Comparison of ENCODE assay signal across 12 mouse cellular contexts in the genomic region with DNA sequence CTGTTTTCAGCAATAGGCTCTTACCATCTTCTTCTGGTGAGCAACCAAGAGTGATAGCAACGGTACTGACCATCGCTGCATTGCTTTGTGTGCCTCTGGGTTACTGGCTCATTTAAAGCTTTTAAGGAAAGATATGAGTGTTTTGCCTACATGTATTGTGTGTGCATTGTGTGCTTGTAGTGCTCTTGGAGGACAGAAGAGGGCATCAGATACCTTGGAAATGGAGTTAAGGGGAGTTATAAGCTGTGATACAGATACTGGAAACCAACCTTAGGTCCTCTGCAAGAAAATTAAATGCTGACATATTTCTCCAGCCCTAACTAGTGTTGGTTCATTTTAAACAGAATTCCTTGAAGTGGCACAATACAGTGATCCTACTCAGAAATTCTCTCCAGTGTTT. TPM values are rescaled to one million over a fixed set of nuclear protein-coding genes. Genes with fewer than 3 reads are reported as not detected.
DNase-seq lines count a peak whose midpoint lies in the region; ATAC-seq and TF ChIP-seq lines count a peak whose summit lies in the region.
"Had no signal": no experiment of that assay in that cellular context is flagged by ENCODE, and none has a peak within 500 bp of the region (broad histone marks: within the 10 kb centered on the region; RNA-seq: fewer than 3 reads in every experiment).

No protein-coding gene starts in this region.

- H3K27me3 ChIP-seq in hindbrain, embryonic 11.5 days (ENCODE audit: control insufficient read depth, insufficient read depth, low read length) = no peaks in the 10 kb centered on the region
- H3K27me3 ChIP-seq in hindbrain, embryonic 12.5 days = no peaks in the 10 kb centered on the region
- H3K27me3 ChIP-seq in thymus, adult 2 months (ENCODE audit: control insufficient read depth, insufficient read depth, low read length) = no peaks in the 10 kb centered on the region

- H3K4me3 ChIP-seq in hindbrain, embryonic 11.5 days (ENCODE audit: low read depth, low read length) = no peak overlapping the region
- no peak overlapping the region for H3K4me3 ChIP-seq in hindbrain, embryonic 12.5 days
- H3K4me3 ChIP-seq in thymus, adult 2 months (ENCODE audit: control insufficient read depth, insufficient read depth, low read length) = no peak overlapping the region

- no peak overlapping the region for H3K27ac ChIP-seq in hindbrain, embryonic 11.5 days (ENCODE audit: low read depth, low read length)
- no peak overlapping the region for H3K27ac ChIP-seq in hindbrain, embryonic 12.5 days
- no peak overlapping the region for H3K27ac ChIP-seq in thymus, adult 2 months (ENCODE audit: control insufficient read depth, insufficient read depth, low read length)

- DNase-seq in hindbrain, embryonic 11.5 days (ENCODE audit: low spot score) = peak; percentile 13
- peak; percentile 37 for DNase-seq in thymus, adult 2 months
- DNase-seq in thymus, postnatal 4 days = no peak
- peak; percentile 49 for DNase-seq in ZHBTc4 (ENCODE audit: low read depth, low spot score)
- DNase-seq in thymus, postnatal 25 days = peak; percentile 21
- no peak for DNase-seq in kidney, postnatal 4 days
- DNase-seq: cerebellum, postnatal 14 days; gastrocnemius, postnatal 25 days; heart, postnatal 36 days; lung, postnatal 14 days had no signal

- no peaks in the 10 kb centered on the region for H3K4me1 ChIP-seq in hindbrain, embryonic 11.5 days (replicated peaks; ENCODE audit: control insufficient read depth, insufficient read depth, low read length)
- no peaks in the 10 kb centered on the region for H3K4me1 ChIP-seq in hindbrain, embryonic 12.5 days
- H3K4me1 ChIP-seq in thymus, adult 2 months (replicated peaks; ENCODE audit: control insufficient read depth, insufficient read depth, low read length) = peaks cover 18% of the 10 kb centered on the region

- no peak overlapping the region for H3K4me2 ChIP-seq in hindbrain, embryonic 11.5 days (replicated peaks; ENCODE audit: low read depth, low read length)
- H3K4me2 ChIP-seq in hindbrain, embryonic 12.5 days (replicated peaks) = no peak overlapping the region

- H3K9ac ChIP-seq in hindbrain, embryonic 11.5 days (ENCODE audit: low read depth, low read length) = no peak overlapping the region
- H3K9ac ChIP-seq in hindbrain, embryonic 12.5 days = no peak overlapping the region

- H3K9me3 ChIP-seq in hindbrain, embryonic 11.5 days (ENCODE audit: control insufficient read depth, low read length) = no peaks in the 10 kb centered on the region
- no peaks in the 10 kb centered on the region for H3K9me3 ChIP-seq in hindbrain, embryonic 12.5 days (replicated peaks)

- TF ChIP-seq CTCF in thymus, adult 2 months (IDR thresholded peaks at IDR 0.05; ENCODE audit: borderline replicate concordance, control insufficient read depth, extremely low read depth, insufficient read depth, low read length, poor library complexity) = no peak

- 74% methylated on average over 2 of the region's 2 CpGs for WGBS in hindbrain, embryonic 11.5 days
- WGBS in hindbrain, embryonic 12.5 days = 74% methylated on average over 2 of the region's 2 CpGs
- WGBS in thymus, adult 2 months = 86% methylated on average over 2 of the region's 2 CpGs

- ATAC-seq in hindbrain, embryonic 11.5 days (ENCODE audit: low FRiP score) = no peak
- ATAC-seq in hindbrain, embryonic 12.5 days (ENCODE audit: low FRiP score) = no peak

- no peaks in the 10 kb centered on the region for H3K36me3 ChIP-seq in hindbrain, embryonic 11.5 days (ENCODE audit: control insufficient read depth, insufficient read depth, low read length)
- H3K36me3 ChIP-seq in hindbrain, embryonic 12.5 days = peaks cover 15% of the 10 kb centered on the region; the same call in 1 of the 2 replicates
- H3K36me3 ChIP-seq in thymus, adult 2 months (ENCODE audit: control insufficient read depth, insufficient read depth, low read length) = no peaks in the 10 kb centered on the region

- no peak for TF ChIP-seq POLR2A in thymus, adult 2 months (IDR thresholded peaks at IDR 0.05; ENCODE audit: control insufficient read depth, extremely low read depth, insufficient read depth, low read length, poor library complexity)

RNA-seq across cellular contexts. Expression of a gene that starts 8.6 kb away (rescaled TPM):
- polyA plus RNA-seq in hindbrain, embryonic 11.5 days (2014; fragmentation: Nextera tagmentation; extraction: Ambion mirVana) = 31.8 and 32.1 TPM in 2 replicates
- 53.3 and 57.0 TPM in 2 replicates for polyA plus RNA-seq in hindbrain, embryonic 12.5 days (2016; fragmentation: Nextera tagmentation; extraction: Ambion mirVana)
- 7.2 and 9.6 TPM in 2 replicates for polyA plus RNA-seq in thymus, adult 2 months (2012; rRNA removed)

RNA-seq across cellular contexts. Expression of a gene that starts 16.2 kb away (rescaled TPM):
- polyA plus RNA-seq in hindbrain, embryonic 11.5 days (2014; fragmentation: Nextera tagmentation; extraction: Ambion mirVana) = not detected in 2 replicates
- polyA plus RNA-seq in hindbrain, embryonic 12.5 days (2016; fragmentation: Nextera tagmentation; extraction: Ambion mirVana) = 0.34 TPM in 1 of 2 replicates, not detected in the other
- not detected in 2 replicates for polyA plus RNA-seq in thymus, adult 2 months (2012; rRNA removed)
- polyA plus RNA-seq: kidney, embryonic 16.5 days had no signal

RNA-seq across cellular contexts. Expression of a gene that starts 16.3 kb away (rescaled TPM):
- not detected in 2 replicates for polyA plus RNA-seq in hindbrain, embryonic 11.5 days (2014; fragmentation: Nextera tagmentation; extraction: Ambion mirVana)
- 0.35 TPM in 1 of 2 replicates, not detected in the other for polyA plus RNA-seq in hindbrain, embryonic 12.5 days (2016; fragmentation: Nextera tagmentation; extraction: Ambion mirVana)
- polyA plus RNA-seq in thymus, adult 2 months (2012; rRNA removed) = 0.26 TPM in 1 of 2 replicates, not detected in the other
- polyA plus RNA-seq: kidney, embryonic 16.5 days had no signal

RNA-seq across cellular contexts. Expression of a gene that starts 17.5 kb away (rescaled TPM):
- not detected in 2 replicates for polyA plus RNA-seq in hindbrain, embryonic 11.5 days (2014; fragmentation: Nextera tagmentation; extraction: Ambion mirVana)
- polyA plus RNA-seq in hindbrain, embryonic 12.5 days (2016; fragmentation: Nextera tagmentation; extraction: Ambion mirVana) = not detected in 2 replicates
- not detected in 2 replicates for polyA plus RNA-seq in thymus, adult 2 months (2012; rRNA removed)
- polyA plus RNA-seq: kidney, embryonic 16.5 days had no signal

RNA-seq across cellular contexts. Expression of a gene that starts 35.3 kb away (rescaled TPM):
- 70.2 and 78.5 TPM in 2 replicates for polyA plus RNA-seq in hindbrain, embryonic 11.5 days (2014; fragmentation: Nextera tagmentation; extraction: Ambion mirVana)
- polyA plus RNA-seq in hindbrain, embryonic 12.5 days (2016; fragmentation: Nextera tagmentation; extraction: Ambion mirVana) = 107 and 115 TPM in 2 replicates
- polyA plus RNA-seq in thymus, adult 2 months (2012; rRNA removed) = 189 and 213 TPM in 2 replicates

Comparison
In these comparisons a context has a peak if more than half of its experiments do, and no peak if none do; other contexts are left out.
1. DNase-seq: peak in hindbrain, embryonic 11.5 days (single experiment), thymus, adult 2 months (single experiment), ZHBTc4 (single experiment) and thymus, postnatal 25 days (single experiment); none in thymus, postnatal 4 days (single experiment) and kidney, postnatal 4 days (0 of 2).